ENCODE assay signal across 11 mouse cellular contexts in genomic region chr3:109254957-109255356, GRCm38 (mm10).
A peak's percentile ranks its signal among the peaks of the same experiment; 100 is the strongest.
DNase-seq lines count a peak whose midpoint lies in the region; ATAC-seq lines count a peak whose summit lies in the region.
"Had no signal": no experiment of that assay in that cellular context is flagged by ENCODE, and none has a peak within 500 bp of the region (broad histone marks: within the 10 kb centered on the region; RNA-seq: fewer than 3 reads in every experiment).

No protein-coding gene starts in this region.

- no peak overlapping the region for H3K4me2 ChIP-seq in liver, embryonic 13.5 days
- H3K4me2 ChIP-seq: forebrain, embryonic 12.5 days had no signal

- ATAC-seq in liver, embryonic 13.5 days (ENCODE audit: low read depth) = peak; percentile 58; the same call in 1 of the 2 replicates
- ATAC-seq: Patski had no signal

- no peak overlapping the region for H3K27ac ChIP-seq in liver, embryonic 13.5 days
- H3K27ac ChIP-seq: forebrain, embryonic 12.5 days had no signal

- no peaks in the 10 kb centered on the region for H3K36me3 ChIP-seq in liver, embryonic 13.5 days
- H3K36me3 ChIP-seq: forebrain, embryonic 12.5 days had no signal

- 33% methylated on average over 5 of the region's 5 CpGs for WGBS in liver, embryonic 13.5 days (ENCODE audit: insufficient replicate concordance)

- H3K4me1 ChIP-seq in liver, embryonic 13.5 days (replicated peaks) = 0 out of 2 replicates have a peak, but pooled peaks cover 3% of the 10 kb centered on the region
- H3K4me1 ChIP-seq: forebrain, embryonic 12.5 days had no signal

- no peak overlapping the region for H3K4me3 ChIP-seq in liver, embryonic 13.5 days (replicated peaks)
- H3K4me3 ChIP-seq: forebrain, embryonic 12.5 days had no signal

- H3K27me3 ChIP-seq in liver, embryonic 13.5 days = no peaks in the 10 kb centered on the region
- H3K27me3 ChIP-seq: forebrain, embryonic 12.5 days; Patski had no signal

- no peak overlapping the region for H3K9ac ChIP-seq in liver, embryonic 13.5 days
- H3K9ac ChIP-seq: forebrain, embryonic 12.5 days had no signal

- no peaks in the 10 kb centered on the region for H3K9me3 ChIP-seq in liver, embryonic 13.5 days (replicated peaks)
- H3K9me3 ChIP-seq: forebrain, embryonic 12.5 days had no signal

- DNase-seq in retina, postnatal 1 day = peak; percentile 40
- DNase-seq in retina, embryonic 14.5 days (ENCODE audit: low spot score) = no peak
- DNase-seq in heart, adult 18-20 months = peak; percentile 50 to 82
- peak; percentile 4 for DNase-seq in liver, embryonic 13.5 days
- peak; percentile 62 for DNase-seq in skeletal muscle tissue, adult 2 months (ENCODE audit: low read depth, low spot score)
- DNase-seq in left cerebral cortex, adult 11 months (ENCODE audit: low spot score) = no peak
- no peak for DNase-seq in thymus, adult 18-20 months
- DNase-seq in cerebellum, adult 11 months = no peak
- DNase-seq: cerebellum, postnatal 36 days had no signal

Comparison
In these comparisons a context has a peak if more than half of its experiments do, and no peak if none do; other contexts are left out.
1. DNase-seq: peak in retina, postnatal 1 day (single experiment), heart, adult 18-20 months (2 of 2), liver, embryonic 13.5 days (single experiment) and skeletal muscle tissue, adult 2 months (single experiment); none in retina, embryonic 14.5 days (single experiment), left cerebral cortex, adult 11 months (single experiment), thymus, adult 18-20 months (0 of 2) and cerebellum, adult 11 months (single experiment).